Mouse (Mus musculus) mouse embryonic stem cell (cell line): ENCODE measurements around the gene Adcy3.

Experiments
- in situ Hi-C, 2 experiments: fragments of 300-500 bp; cut with MboI; formaldehyde crosslinking; loops; 1 replicate in 1 of 2; 3 replicates in 1 of 2; pipeline ENCODE4 v1.14.3; 2019 to 2020; ENCODE audit warnings: low sequenced_read_pairs in 2 of 2, low pct_unique_long_range_greater_than_20kb in 1 of 2, mixed read lengths in 1 of 2; ENCODE audit not compliant: unreplicated experiment in 1 of 2

Gene Adcy3

DNA sequence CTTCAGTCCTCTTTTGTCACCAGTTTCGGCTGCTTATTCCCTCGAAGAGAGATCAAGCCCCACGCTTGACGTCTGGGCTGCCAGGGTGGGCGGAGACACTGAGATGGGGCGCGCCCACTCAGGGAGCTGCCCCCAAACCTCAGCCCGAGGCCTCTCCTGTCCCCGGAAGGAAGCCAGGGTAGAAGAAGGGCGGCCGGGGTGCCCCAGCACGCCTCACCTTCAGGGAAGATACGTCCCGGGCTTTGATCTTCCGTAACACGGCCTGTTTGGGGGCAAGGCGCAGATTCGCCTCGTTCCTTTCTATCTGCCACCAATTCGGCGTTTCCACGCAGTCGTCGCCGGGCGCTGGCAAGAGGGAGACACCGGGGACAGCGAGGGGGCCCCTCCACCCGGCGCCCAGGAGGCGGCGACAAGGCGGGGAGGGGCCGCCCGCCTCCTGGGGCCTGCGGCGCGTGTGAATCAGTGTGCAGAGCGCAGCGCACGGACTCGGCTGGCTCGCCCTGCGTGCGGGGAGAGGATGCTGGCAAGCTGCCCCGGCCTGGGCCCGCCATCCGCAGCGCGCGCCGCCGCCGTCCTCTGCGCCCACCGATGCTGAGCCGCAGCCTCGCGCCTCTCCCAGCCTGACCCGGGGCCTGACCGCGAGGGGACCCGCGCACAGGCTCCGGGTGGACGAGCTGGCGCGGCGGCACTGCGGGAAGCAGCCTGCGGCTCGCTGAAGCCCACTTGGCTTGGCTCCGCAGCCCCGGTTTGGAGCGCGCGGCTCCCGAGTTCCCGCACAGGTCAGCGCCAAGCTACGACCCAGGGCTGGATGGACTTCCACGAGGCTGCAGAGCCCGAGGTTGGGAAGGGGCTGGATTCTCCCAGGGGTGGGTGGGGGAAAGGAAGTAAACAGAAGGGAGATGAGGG lies at the start of gene Adcy3:
Adcy3 (plus strand) TSS at position 163 of the 906 bp plus-strand sequence.
- in situ Hi-C loops: loop anchor here (25.0 kb wide), 2 partner anchors 254 to 404 kb away; no protein-coding TSS in a partner anchor

GRCm38 (mm10) chr12:4083441-4083840 lies 49.5 kb upstream of the Adcy3 start:
- in situ Hi-C loops: loop anchor here in 1 of 2 experiments (5.0 kb wide), 1 partner anchor 156 kb away; no protein-coding TSS in a partner anchor

GRCm38 (mm10) chr12:4107383-4107782 lies 25.5 kb upstream of the Adcy3 start:
- in situ Hi-C loops: no loop called here

DNA sequence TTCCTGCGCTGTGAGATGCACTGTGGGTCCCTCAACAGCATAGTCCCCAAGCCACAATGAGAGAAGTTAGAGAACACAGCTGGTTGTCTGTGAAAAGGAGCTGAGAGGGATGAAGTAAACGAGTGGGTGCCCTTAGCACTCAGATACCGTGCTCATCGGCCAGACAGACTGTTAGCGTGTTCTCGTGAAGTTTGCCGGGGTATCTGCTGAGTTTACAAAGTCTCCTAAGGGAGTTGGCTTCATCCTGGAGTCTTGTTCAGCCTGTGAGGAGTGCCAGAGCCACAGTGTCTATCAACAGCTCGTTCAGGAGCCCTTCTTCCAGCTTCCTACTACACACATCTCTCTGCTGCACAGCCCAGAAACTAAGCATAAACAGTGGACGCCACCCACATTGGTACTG lies 16.8 kb upstream of the Adcy3 start:
- in situ Hi-C loops: no loop called here

GRCm38 (mm10) chr12:4117136-4117535 lies 15.8 kb upstream of the Adcy3 start:
- in situ Hi-C loops: no loop called here

- in situ Hi-C loops: no loop called here
Measured at GRCm38 (mm10) chr12:4117579-4117978, 15.3 kb upstream of the Adcy3 start.

DNA sequence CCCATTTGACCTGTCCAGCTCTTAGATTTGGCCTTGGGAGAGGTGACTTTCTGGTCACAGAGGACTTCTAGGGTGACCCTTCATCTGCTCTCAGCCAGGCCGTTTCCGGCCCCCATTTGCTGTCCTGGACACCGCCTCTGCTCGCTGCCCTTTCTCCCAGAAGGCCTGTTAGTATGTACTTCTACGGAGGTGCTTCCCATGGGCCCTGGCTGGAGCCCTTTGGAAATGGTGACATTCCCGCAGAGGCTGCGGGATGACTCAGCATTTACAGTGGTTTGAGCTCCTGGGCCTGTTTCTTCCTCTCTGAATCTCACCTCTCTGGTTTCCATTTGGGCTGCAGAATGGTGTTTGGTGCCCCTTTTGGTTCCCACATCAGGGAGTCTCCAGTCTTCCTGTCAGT lies 5.6 kb upstream of the Adcy3 start:
- in situ Hi-C loops: loop anchor here (25.0 kb wide), 2 partner anchors 260 to 410 kb away; no protein-coding TSS in a partner anchor

DNA sequence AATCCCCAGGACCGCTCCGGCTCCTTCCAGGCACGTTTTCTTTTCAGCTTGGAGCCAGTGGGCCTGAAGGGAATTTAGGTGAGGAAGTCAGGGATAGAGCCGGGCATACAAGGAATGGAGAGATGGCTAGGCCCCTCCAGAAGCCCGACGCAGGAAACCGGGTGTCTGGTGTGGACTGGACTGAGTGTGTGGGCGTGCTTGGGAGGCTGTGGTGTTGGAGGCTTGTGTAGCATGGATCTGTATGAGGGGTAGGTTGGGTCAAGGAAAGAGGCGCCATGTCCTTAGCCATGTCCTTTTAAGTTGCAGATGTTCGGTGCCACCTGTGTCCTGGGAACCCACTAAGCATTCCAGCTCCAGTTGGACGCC lies 927 bp downstream of the Adcy3 start:
- in situ Hi-C loops: loop anchor here (25.0 kb wide), 2 partner anchors 253 to 403 kb away; no protein-coding TSS in a partner anchor

- in situ Hi-C loops: loop anchor here (25.0 kb wide), 2 partner anchors 244 to 394 kb away; no protein-coding TSS in a partner anchor
Measured at GRCm38 (mm10) chr12:4143179-4143578, 10.3 kb downstream of the Adcy3 start.

DNA sequence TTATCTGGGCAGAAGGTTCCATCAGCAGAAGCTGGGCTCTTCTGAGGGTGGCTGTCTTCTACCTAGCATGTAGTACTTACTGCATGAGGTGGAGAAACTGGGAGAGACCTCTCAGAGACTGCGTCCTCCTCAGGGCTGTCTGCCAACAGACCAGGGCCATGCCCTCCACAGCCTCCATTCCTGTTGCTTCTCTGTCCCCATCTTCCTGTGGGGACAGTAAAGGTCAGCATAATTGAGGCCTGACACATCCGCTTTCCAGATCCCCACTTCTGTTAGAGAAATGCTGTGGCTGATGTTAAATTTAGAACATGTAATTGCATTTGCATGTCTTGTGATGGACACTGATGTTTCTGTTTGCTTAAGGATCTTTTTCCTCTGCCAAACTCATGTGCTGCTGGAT lies 18.0 kb downstream of the Adcy3 start:
- in situ Hi-C loops: no loop called here

DNA sequence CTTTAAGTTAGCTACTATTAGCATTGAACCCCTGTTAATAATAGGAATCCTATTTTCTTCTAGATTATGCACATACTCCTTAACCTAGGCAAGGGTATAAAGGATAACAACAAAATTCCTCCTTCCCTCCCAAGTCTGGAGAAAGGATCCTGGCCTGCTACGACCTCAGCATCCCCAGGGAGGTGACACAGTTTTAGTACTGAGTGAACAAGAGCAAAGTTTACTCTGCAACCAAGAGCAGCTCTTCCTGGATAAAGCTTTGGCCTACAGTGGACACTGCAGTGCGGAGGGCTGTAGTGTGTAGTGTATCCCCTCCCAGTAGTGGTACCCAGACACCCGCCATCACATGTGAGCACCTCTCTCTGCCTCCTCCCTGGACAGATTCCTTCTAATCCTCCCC lies 19.1 kb downstream of the Adcy3 start:
- in situ Hi-C loops: no loop called here

GRCm38 (mm10) chr12:4157466-4157865 lies 24.6 kb downstream of the Adcy3 start:
- in situ Hi-C loops: no loop called here

DNA sequence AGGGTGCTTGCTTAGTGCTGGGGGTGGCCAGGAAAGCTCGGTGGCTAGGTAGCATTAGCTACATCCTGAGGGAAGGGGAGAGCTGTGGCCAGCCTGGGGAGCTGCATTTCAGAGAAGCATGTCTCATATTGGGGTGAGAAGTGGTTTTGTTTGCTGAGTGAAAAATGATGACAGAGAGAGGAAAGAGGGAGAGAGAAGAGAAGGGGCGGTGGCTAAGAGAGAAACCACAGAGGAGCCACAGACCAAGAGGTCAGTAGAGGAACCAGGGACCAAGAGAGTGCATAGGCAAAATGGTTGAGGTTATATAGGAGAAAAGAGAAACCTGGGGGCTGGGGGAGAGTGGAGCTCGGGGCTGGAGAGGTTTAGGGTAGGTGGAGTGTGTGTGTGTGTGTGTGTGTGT lies 25.3 kb downstream of the Adcy3 start:
- in situ Hi-C loops: no loop called here

DNA sequence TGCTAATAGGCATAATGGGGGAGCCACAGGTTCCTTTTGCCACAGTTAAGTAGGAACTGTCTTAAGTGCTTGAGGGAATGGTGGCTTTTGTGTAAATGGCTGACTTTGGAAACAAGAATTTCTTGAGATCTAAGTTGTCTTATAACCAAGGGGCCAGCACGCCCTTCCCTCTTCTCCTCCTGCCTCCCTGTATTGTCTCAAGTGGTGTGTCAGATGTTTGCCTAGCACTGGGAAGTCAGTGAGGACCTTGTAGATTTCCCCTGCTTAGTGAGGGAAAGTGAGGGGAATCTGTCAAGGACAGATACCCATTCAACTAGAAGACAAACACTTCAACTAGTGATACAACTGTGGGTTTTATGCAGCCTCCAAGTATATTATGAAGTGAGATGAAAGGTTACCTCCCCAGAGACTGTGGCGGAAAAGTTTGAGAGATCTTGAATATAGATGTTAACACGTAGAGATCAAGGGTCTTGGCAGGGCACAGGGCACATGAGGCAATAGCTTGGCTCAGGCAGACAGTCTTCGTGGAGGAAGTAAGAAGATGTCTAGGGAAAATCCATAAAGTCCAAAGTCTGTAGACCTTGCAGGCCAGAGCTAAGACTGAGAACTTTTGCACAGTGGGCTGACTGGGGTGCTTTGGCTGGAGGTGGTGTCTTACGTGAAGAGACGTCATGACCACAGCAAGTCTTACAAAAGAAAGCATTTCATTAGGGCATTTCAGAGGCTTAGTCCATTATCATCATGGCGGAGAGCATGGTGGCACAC lies 26.1 kb downstream of the Adcy3 start:
- in situ Hi-C loops: no loop called here

DNA sequence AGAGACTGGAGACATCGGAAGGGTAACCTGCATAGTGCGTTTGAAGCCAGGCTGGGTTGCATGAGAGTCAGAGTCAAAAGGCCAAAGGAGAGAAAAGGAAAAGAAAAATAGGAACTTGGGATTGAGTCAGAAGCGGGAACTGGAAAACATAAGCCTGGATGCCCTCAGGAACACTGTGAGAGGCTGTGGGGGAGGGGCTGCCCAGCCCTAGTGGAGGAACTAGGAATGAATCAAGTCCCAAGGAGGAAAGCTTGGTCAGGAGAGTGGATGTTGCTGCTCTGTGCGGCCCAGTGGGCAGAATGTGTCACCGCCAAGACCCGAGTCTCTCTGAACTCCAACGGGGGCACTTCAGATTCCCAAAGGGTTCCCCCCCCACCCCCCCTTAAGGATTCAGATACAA lies 27.4 kb downstream of the Adcy3 start:
- in situ Hi-C loops: no loop called here

- in situ Hi-C loops: no loop called here
Measured at GRCm38 (mm10) chr12:4162886-4163285, 30.0 kb downstream of the Adcy3 start.

GRCm38 (mm10) chr12:4166970-4167369 lies 34.1 kb downstream of the Adcy3 start:
- in situ Hi-C loops: no loop called here

- in situ Hi-C loops: no loop called here
Measured at GRCm38 (mm10) chr12:4169058-4169457, 36.2 kb downstream of the Adcy3 start.

DNA sequence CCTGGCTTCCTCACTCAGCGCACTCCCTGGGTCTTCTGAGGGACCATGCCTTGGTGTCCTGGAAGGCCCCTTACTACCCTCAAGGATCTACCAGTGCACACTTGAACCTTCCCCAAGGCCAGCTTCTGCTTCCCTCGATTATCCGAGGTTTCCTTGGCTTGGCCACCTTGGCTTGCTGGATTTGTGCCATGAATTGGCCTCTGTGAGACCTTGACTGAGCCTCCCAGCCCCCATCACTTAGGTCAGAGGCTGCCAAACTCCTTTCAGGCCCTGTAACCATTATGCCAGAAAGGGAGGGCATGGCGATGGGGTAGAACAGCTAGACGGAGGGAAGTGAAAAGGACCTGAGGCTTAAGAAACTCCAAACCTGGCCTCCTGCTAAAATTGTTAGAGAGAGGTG lies 36.7 kb downstream of the Adcy3 start:
- in situ Hi-C loops: no loop called here
